Mouse (Mus musculus): Measurements from ENCODE around the gene Teddm1b. TPM values are rescaled to one million over a fixed set of nuclear protein-coding genes. Genes with fewer than 3 reads are reported as not detected.

Gene Teddm1b
- polyA plus RNA-seq, 1 experiment from 2014 or later = 0.10 TPM

GRCm38 (mm10) chr1:153904236-153904635 lies 30.1 kb downstream of the Teddm1b start:
- H3K4me2 ChIP-seq = no peak overlapping the region
- WGBS = 95% methylated on average over 14 of the region's 14 CpGs

GRCm38 (mm10) chr1:153905884-153906283 lies 31.7 kb downstream of the Teddm1b start:
- H3K9ac ChIP-seq = no peak overlapping the region
- H3K9me3 ChIP-seq (replicated peaks) = no peaks in the 10 kb centered on the region
- H3K27me3 ChIP-seq = no peaks in the 10 kb centered on the region
- 74% methylated on average over 3 of the region's 3 CpGs for WGBS
- no peak overlapping the region for H3K4me3 ChIP-seq
- peaks cover 11% of the 10 kb centered on the region; the same call in 1 of the 2 replicates for H3K4me1 ChIP-seq (replicated peaks)
- ATAC-seq (replicated peaks; ENCODE audit: insufficient number of reproducible peaks, insufficient read depth, low FRiP score, low read depth) = no peak
- no peak overlapping the region for H3K4me2 ChIP-seq
- no peak overlapping the region for H3K27ac ChIP-seq
- H3K36me3 ChIP-seq = peaks cover 73% of the 10 kb centered on the region

More at GRCm38 (mm10) chr1:153904236-153904635, 30.1 kb downstream of the Teddm1b start:
- peaks cover 12% of the 10 kb centered on the region; the same call in 1 of the 2 replicates for H3K4me1 ChIP-seq (replicated peaks)
- peaks cover 63% of the 10 kb centered on the region for H3K36me3 ChIP-seq
- no peaks in the 10 kb centered on the region for H3K27me3 ChIP-seq
- no peaks in the 10 kb centered on the region for H3K9me3 ChIP-seq (replicated peaks)
- H3K9ac ChIP-seq = no peak overlapping the region
- no peak overlapping the region for H3K4me3 ChIP-seq
- H3K27ac ChIP-seq = no peak overlapping the region
- ATAC-seq (replicated peaks; ENCODE audit: insufficient number of reproducible peaks, insufficient read depth, low FRiP score, low read depth) = no peak

GRCm38 (mm10) chr1:153908208-153908607 lies 34.1 kb downstream of the Teddm1b start:
- H3K9me3 ChIP-seq (replicated peaks) = no peaks in the 10 kb centered on the region
- no peak overlapping the region for H3K4me2 ChIP-seq
- ATAC-seq (replicated peaks; ENCODE audit: insufficient number of reproducible peaks, insufficient read depth, low FRiP score, low read depth) = no peak
- peaks cover 68% of the 10 kb centered on the region for H3K36me3 ChIP-seq
- no peak overlapping the region for H3K27ac ChIP-seq
- 90% methylated on average over 6 of the region's 6 CpGs for WGBS
- H3K9ac ChIP-seq = no peak overlapping the region
- no peak overlapping the region for H3K4me3 ChIP-seq
- no peaks in the 10 kb centered on the region for H3K27me3 ChIP-seq
- no peaks in the 10 kb centered on the region for H3K4me1 ChIP-seq (replicated peaks)

- no peak overlapping the region for H3K4me2 ChIP-seq
- H3K36me3 ChIP-seq = peaks cover 62% of the 10 kb centered on the region
- no peaks in the 10 kb centered on the region for H3K4me1 ChIP-seq (replicated peaks)
- 82% methylated on average over 4 of the region's 4 CpGs for WGBS
- no peaks in the 10 kb centered on the region for H3K27me3 ChIP-seq
- H3K9me3 ChIP-seq (replicated peaks) = no peaks in the 10 kb centered on the region
- no peak for ATAC-seq (replicated peaks; ENCODE audit: insufficient number of reproducible peaks, insufficient read depth, low FRiP score, low read depth)
- H3K4me3 ChIP-seq = no peak overlapping the region
- no peak overlapping the region for H3K9ac ChIP-seq
- H3K27ac ChIP-seq = no peak overlapping the region
Measured at GRCm38 (mm10) chr1:153908741-153909140, 34.6 kb downstream of the Teddm1b start.

- H3K36me3 ChIP-seq = peaks cover 56% of the 10 kb centered on the region
Measured at GRCm38 (mm10) chr1:153909213-153909962, 35.2 kb downstream of the Teddm1b start.

GRCm38 (mm10) chr1:153909963-153910291 lies 35.8 kb downstream of the Teddm1b start:
- no peak overlapping the region for H3K9ac ChIP-seq
- WGBS = 77% methylated on average over 9 of the region's 9 CpGs

More at GRCm38 (mm10) chr1:153909213-153909962, 35.2 kb downstream of the Teddm1b start:
- no peak overlapping the region for H3K9ac ChIP-seq
- H3K4me2 ChIP-seq = no peak overlapping the region
- H3K9me3 ChIP-seq (replicated peaks) = no peaks in the 10 kb centered on the region
- no peak overlapping the region for H3K27ac ChIP-seq
- ATAC-seq (replicated peaks; ENCODE audit: insufficient number of reproducible peaks, insufficient read depth, low FRiP score, low read depth) = no peak
- no peaks in the 10 kb centered on the region for H3K27me3 ChIP-seq
- H3K4me3 ChIP-seq = no peak overlapping the region
- 77% methylated on average over 10 of the region's 10 CpGs for WGBS
- H3K4me1 ChIP-seq (replicated peaks) = 0 out of 2 replicates have a peak, but pooled peaks cover 4% of the 10 kb centered on the region

GRCm38 (mm10) chr1:153910423-153910822 lies 36.3 kb downstream of the Teddm1b start:
- no peak overlapping the region for H3K9ac ChIP-seq
- 82% methylated on average over 5 of the region's 5 CpGs for WGBS
- no peak for ATAC-seq (replicated peaks; ENCODE audit: insufficient number of reproducible peaks, insufficient read depth, low FRiP score, low read depth)
- H3K27ac ChIP-seq = no peak overlapping the region
- H3K4me3 ChIP-seq = no peak overlapping the region
- peaks cover 46% of the 10 kb centered on the region for H3K36me3 ChIP-seq
- H3K4me1 ChIP-seq (replicated peaks) = 0 out of 2 replicates have a peak, but pooled peaks cover 4% of the 10 kb centered on the region
- no peak overlapping the region for H3K4me2 ChIP-seq
- H3K9me3 ChIP-seq (replicated peaks) = no peaks in the 10 kb centered on the region
- no peaks in the 10 kb centered on the region for H3K27me3 ChIP-seq

More at GRCm38 (mm10) chr1:153909963-153910291, 35.8 kb downstream of the Teddm1b start:
- no peak overlapping the region for H3K4me3 ChIP-seq
- no peak for ATAC-seq (replicated peaks; ENCODE audit: insufficient number of reproducible peaks, insufficient read depth, low FRiP score, low read depth)
- H3K4me2 ChIP-seq = no peak overlapping the region
- H3K27me3 ChIP-seq = no peaks in the 10 kb centered on the region
- H3K4me1 ChIP-seq (replicated peaks) = 0 out of 2 replicates have a peak, but pooled peaks cover 4% of the 10 kb centered on the region
- H3K36me3 ChIP-seq = peaks cover 50% of the 10 kb centered on the region
- no peak overlapping the region for H3K27ac ChIP-seq
- H3K9me3 ChIP-seq (replicated peaks) = no peaks in the 10 kb centered on the region

GRCm38 (mm10) chr1:153911276-153911795 lies 37.2 kb downstream of the Teddm1b start:
- Histone ChIP-seq H3K27ac (no peak overlapping the region), H3K4me1 (replicated peaks) (0 out of 2 replicates have a peak, but pooled peaks cover 4% of the 10 kb centered on the region), H3K9me3 (replicated peaks) (no peaks in the 10 kb centered on the region), H3K4me3 (no peak overlapping the region), H3K4me2 (no peak overlapping the region), H3K36me3 (peaks cover 36% of the 10 kb centered on the region), H3K27me3 (no peaks in the 10 kb centered on the region), H3K9ac (no peak overlapping the region)
- 86% methylated on average over 6 of the region's 6 CpGs for WGBS
- ATAC-seq (replicated peaks; ENCODE audit: insufficient number of reproducible peaks, insufficient read depth, low FRiP score, low read depth) = no peak

GRCm38 (mm10) chr1:153913869-153914268 lies 39.7 kb downstream of the Teddm1b start:
- H3K27me3 ChIP-seq = no peaks in the 10 kb centered on the region
- H3K36me3 ChIP-seq = peaks cover 11% of the 10 kb centered on the region
- ATAC-seq (replicated peaks; ENCODE audit: insufficient number of reproducible peaks, insufficient read depth, low FRiP score, low read depth) = no peak
- 41% methylated on average over 3 of the region's 3 CpGs for WGBS
- peaks cover 10% of the 10 kb centered on the region; the same call in 1 of the 2 replicates for H3K4me1 ChIP-seq (replicated peaks)
- H3K27ac ChIP-seq = no peak overlapping the region
- H3K9ac ChIP-seq = no peak overlapping the region
- H3K4me2 ChIP-seq = no peak overlapping the region
- no peak overlapping the region for H3K4me3 ChIP-seq
- H3K9me3 ChIP-seq (replicated peaks) = no peaks in the 10 kb centered on the region

- no peak overlapping the region for H3K4me3 ChIP-seq
- no peaks in the 10 kb centered on the region for H3K27me3 ChIP-seq
- no peaks in the 10 kb centered on the region for H3K36me3 ChIP-seq
- H3K4me2 ChIP-seq = no peak overlapping the region
- H3K27ac ChIP-seq = peak overlapping the region; percentile 71
- no peaks in the 10 kb centered on the region for H3K9me3 ChIP-seq (replicated peaks)
- H3K9ac ChIP-seq = no peak overlapping the region
- WGBS = 42% methylated on average over 3 of the region's 3 CpGs
- peaks cover 27% of the 10 kb centered on the region for H3K4me1 ChIP-seq (replicated peaks)
- peak; percentile 38; the same call in 1 of the 2 replicates for ATAC-seq (replicated peaks; ENCODE audit: insufficient number of reproducible peaks, insufficient read depth, low FRiP score, low read depth)
Measured at GRCm38 (mm10) chr1:153918521-153919206, 44.5 kb downstream of the Teddm1b start.

- Histone ChIP-seq H3K4me3 (no peak overlapping the region), H3K4me2 (no peak overlapping the region), H3K27ac (no peak overlapping the region), H3K36me3 (no peaks in the 10 kb centered on the region), H3K9ac (no peak overlapping the region), H3K4me1 (replicated peaks) (peaks cover 22% of the 10 kb centered on the region), H3K9me3 (replicated peaks) (no peaks in the 10 kb centered on the region), H3K27me3 (no peaks in the 10 kb centered on the region)
- ATAC-seq (replicated peaks; ENCODE audit: insufficient number of reproducible peaks, insufficient read depth, low FRiP score, low read depth) = no peak
- WGBS = 98% methylated on average over 3 of the region's 3 CpGs
Measured at GRCm38 (mm10) chr1:153921642-153922041, 47.5 kb downstream of the Teddm1b start.
